Mouse (Mus musculus) left cerebral cortex, postnatal 36 days (tissue): ENCODE data around the gene Ets1. TPM values are rescaled to one million over a fixed set of nuclear protein-coding genes. Genes with fewer than 3 reads are reported as not detected.

Experiments used
- DNase-seq, 2 experiments: peaks; one replicate each; pipeline ENCODE4 v3.0.0; 2021 to 2022; ENCODE audit warnings: low spot score in 2 of 2, mixed read lengths in 1 of 2
- intact Hi-C: fragments of 180-260 bp; cut with DNase I; formaldehyde crosslinking; loops from one replicate; pipeline ENCODE4 v1.15.1; 2025
- total RNA-seq, 2 experiments: library from RNA; stranded (reverse); gene quantifications; 2 replicates each; pipeline ENCODE4 v1.2.3; 2021

The Ets1 gene
- total RNA-seq, 2 experiments from 2014 or later = 11.5 to 11.6 TPM

DNA sequence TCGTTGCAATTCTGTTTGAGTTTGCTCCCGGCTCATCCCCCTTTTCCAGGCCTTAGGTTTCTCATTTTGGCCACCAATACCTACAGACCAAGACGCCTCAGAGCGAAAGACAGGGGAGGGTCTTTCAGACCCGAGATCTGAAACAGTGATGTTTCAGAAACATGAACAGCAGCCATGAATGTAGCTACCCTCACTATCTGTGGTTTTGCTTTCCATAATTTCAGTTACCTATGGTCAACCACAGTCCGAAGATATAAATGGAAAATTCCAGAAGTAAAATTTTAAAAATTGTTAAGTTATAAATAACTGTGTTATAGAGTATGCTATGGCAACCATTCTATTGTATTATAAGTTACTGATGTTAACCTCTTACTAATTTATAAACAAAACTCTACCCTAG, 20.6 kb upstream of the Ets1 start:
- DNase-seq = no peak
- intact Hi-C loops = no loop called here

DNA sequence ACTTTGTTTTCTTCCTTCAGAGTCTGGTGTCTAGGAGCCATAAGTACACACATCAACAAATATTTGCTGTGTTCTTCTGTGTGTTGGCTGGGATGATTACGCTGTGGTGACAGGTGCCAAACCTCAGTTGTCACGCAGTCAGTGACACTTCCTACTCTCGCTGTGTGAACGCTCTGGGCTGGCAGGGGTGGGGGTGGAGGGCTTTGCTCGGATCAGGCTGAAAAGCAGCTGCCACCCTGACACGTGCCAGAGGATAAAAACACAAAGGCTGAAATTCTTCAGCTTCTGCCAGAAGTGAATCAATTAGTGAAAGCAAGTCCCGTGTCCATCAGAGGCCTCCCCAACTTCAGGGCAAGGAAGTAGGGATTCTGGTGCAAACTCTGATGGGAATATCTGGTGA, 20.0 kb upstream of the Ets1 start:
- no peak for DNase-seq
- intact Hi-C loops = no loop called here

DNA sequence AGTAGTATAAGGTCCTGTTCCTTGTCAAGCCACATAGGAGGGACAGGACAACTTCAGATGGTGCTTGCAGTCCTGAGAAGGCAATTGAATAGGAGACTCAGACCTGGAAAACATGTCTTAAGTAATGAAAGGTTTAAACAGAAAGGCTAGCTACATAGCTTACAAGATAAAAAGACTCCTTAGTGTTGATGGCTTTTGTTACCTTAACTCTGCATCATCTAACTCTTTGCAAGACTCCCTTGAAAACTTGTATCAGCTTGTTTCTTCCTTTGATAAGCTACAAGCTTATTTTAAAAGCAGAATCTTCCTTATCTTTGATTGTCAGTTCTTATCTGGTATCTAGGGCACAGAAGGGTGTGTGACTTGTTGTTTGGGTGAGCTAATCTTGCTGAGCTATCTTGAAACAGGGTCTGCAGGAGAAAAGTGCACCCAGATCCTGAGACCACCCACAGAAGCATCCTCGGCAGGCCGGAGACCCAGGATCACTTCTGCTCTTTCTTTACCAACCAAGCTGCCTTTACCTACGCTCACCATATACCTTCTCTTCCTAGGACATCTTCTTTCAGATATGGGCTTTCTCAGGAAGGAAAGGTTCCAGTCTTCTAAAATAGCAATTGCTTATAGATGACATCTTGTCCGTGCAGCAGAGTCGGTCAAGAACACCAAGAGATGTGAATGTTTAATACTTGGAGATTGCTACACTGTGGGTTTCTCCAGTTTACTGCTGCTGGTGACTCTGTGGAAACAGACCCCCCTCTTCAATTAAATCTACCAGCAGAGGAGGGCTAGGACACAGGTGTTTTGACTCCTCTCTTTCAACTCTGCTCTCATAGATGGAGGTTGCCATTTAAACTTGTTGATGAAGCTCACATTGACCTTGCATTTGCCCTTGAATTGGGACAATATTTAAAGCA, 19.2 kb upstream of the Ets1 start:
- intact Hi-C loops = no loop called here
- DNase-seq = no peak

DNA sequence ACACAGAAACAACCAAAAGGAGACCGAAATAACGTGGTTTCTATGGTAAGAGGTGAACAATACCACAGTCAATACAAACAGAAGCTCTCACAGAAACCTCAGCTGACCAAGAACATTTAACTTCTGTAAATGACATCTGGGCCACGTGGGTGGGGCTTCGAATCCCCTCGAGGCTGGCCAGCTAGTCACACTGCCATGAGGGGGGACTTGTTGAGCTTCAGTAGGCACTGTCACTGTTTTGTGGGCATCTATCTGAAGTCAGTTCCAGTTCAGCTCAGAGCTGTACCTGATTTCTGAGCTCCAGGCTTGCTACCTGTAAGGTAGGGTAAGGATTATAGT, 18.6 kb upstream of the Ets1 start:
- intact Hi-C loops = no loop called here
- DNase-seq = no peak

DNA sequence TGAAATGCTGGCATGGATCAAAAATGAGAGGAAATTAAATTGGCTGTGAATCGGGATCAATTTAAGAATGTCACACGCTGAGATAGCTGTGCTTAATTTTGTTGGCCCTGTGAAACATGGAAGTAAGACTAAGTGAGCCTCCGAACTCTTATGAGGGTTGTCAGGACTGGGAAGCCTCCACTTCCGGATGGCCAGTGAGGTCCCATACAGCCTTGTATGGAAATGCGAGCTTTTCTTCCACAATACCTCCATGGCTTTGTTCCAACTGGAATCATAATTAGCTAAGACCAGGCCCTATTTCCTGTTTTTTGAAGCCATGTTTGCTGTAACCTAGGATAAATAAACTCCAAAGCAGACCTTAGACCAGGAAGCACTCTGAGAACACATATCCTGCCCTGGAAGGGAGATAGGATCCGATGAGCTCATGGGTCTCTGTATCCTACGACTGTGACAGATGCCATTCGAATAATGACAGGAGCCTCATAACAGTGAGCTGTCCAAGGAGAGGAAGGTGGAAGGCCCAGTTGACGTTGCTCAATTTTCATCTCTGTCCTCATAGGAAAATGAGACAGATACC, 17.4 kb upstream of the Ets1 start:
- no peak for DNase-seq
- intact Hi-C loops = no loop called here

DNA sequence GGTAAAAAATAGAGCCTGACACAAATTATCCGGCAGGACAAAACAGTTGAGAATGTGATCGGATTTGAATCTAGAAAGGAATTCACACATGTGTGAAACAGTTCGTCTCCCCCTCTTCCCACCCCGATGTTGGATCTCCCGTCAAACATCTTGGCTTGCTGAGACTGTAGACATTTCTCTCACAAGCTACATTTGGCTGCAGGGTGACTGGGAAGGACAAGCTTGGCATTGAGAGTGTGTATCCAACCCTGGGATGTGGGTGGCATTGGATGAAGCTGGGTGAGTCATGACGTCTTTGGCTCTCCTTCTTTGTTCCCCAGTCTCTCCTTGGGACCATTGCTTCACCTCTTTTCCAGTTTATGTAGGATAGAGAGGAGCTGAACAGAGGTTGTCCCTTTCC, 16.4 kb upstream of the Ets1 start:
- intact Hi-C loops = no loop called here
- DNase-seq = peak in 1 of 2 experiments; percentile 6

DNA sequence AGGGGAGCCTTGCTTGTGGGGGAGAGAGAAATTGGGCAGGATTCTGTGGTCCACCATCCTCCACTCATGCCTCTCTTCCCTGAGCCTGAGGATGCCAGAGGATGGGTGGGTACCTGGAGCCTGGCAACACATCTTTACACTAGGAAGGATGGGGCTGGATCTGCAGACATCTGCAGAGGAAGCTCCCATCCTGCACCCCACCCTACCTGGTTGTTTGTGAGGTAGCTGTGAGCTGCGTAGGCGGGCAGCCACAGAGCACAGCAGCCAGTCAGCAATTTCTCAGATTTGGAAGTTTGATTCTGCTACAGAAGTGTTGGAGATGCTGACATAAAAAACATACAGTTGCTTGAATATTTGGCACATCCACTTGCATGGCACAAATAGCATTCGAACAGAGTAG, 15.6 kb upstream of the Ets1 start:
- intact Hi-C loops = no loop called here
- no peak for DNase-seq

DNA sequence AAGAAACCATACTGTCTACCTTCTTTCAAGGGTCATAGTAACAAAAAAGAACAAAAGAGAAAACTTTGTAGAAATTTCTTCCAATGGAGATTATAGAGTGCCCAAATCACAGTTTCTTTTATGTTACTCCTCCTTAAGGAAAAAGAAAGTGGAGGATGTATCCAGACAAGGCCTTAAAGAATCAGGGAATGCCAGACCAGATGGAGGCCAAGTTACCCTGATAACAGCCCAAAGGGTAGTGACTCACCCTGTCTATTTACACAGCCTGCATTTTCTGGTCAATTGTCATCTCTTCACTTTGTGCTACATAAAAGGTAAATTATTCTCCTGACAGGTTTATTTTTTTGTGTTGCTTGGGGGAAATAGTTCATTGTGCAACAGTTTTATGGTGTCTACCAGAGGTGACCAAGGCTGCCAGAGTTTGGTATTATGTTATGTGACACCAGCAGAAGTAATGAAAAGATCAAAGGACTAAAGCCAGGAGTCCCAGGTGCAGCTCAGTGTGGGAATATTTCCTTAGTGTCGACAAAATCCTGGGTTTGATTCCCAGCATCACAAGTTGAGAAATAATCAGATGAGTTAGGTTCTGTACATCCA, 6.5 kb upstream of the Ets1 start:
- no peak for DNase-seq

DNA sequence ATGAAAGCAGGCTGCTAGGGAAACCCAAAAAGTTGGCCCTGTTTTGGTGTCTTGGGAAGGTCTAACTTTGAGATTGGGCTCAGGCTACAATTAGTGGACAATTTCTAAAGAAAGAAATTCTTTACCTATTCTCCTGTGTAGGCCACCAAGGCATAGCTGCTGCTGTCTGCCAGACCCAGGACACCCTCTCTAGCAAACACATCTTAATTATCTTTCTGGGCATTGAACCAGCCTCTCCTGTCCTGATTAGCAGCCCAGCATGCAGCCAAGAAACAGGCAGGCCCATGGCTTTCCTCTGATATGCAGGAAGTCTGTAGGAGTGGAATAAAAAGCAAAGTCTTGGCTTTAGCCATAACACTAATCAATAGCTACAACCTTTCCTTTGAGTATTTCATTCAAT, 4.7 kb upstream of the Ets1 start:
- intact Hi-C loops = no loop called here
- no peak for DNase-seq

More for the DNA sequence above, 6.5 kb upstream of the Ets1 start:
- intact Hi-C loops = no loop called here

DNA sequence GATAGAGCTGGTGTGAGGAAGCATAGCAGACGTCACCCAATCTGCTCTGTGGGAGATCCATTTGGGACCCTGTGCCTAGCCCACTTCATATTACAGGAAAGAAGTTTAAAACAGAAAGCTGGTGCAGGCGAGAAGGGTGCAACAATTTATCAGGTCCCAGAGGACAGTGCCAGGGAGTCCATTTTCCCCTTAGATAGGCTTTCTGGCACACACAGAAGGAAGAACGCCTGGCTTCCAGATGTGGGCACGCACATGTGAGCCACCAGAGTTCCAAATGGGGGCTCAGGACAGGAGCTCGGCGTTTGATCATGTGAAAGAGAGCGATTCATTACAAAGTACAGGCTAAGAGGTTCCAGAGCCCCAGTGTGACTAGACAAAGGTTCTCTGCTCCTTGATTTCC, 3.8 kb upstream of the Ets1 start:
- intact Hi-C loops = no loop called here
- no peak for DNase-seq

DNA sequence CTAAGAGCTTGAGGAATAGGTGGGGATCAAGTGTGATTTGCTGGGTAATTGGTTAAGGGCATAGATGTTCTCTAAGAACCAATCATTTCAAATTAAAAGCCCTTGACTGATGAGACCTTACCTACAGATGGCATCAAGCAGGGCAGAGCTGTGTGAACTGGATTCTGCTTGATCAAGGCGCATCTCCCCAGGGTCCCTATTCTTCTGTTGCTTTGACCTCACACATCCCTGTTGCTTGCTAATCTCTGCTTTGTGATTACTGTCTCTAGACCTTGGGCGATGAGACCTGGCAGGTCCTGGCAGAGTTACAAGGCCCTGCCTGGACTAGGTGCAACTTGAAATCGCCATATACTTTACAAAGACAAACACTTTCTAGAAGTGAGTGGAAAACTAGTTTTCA, 9.0 kb downstream of the Ets1 start:
- intact Hi-C loops = no loop called here

DNA sequence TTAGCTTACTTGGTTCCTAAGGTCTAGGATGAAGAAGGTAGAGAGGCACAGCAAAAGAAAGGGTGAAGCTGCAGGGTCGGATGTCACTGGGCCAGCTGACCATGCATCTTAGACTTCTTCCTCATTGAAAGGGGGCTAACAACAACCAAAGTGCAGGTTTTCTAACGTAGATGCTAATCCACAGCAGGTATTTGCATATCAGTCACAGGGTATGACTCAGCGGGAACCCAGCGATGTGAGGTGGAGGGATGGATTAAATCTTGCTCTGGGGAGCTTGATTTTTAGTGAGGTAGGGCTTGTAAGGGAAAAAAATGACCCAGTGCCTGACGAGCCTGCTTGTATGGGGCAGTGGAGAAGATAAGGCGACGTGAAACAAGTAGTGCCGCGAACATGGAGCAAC, 9.5 kb downstream of the Ets1 start:
- no peak for DNase-seq

More for the DNA sequence above, 9.0 kb downstream of the Ets1 start:
- no peak for DNase-seq

DNA sequence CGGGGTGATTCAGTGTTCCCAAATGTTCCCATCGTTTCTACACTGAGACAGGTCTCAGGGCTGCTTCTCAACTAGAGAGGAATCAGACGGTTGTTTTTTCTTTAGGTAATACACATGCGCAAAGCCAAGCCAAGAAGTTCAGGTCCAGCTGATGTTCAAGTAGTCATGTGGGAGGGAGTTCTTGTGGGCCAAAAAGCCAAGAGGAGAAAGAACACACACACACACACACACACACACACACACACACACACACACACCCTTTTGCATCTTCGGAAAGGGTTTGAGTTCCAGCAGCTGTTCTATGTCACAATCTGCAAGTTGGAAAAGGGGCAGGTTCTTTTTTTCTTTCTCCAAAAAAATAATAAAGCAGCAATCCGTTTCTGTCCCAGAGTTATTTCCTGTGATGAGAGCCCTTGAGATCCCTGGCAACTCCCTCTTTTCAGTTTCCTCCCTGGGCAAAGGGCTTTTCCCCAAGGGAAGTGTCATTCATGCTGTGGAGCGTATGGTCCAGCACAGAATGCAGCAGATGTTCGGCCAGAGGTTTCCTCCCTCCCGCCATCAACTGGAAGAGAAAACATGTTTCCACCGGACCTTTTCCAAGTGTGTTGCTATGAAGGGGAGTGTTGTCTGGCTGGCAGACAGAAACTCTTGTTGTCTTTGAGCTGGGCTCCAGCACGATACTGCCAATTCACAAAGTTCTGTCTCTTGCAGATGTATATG, 10.7 kb downstream of the Ets1 start:
- DNase-seq = peak in 1 of 2 experiments; percentile 6
- intact Hi-C loops = no loop called here

More for the DNA sequence above, 9.5 kb downstream of the Ets1 start:
- intact Hi-C loops = no loop called here

DNA sequence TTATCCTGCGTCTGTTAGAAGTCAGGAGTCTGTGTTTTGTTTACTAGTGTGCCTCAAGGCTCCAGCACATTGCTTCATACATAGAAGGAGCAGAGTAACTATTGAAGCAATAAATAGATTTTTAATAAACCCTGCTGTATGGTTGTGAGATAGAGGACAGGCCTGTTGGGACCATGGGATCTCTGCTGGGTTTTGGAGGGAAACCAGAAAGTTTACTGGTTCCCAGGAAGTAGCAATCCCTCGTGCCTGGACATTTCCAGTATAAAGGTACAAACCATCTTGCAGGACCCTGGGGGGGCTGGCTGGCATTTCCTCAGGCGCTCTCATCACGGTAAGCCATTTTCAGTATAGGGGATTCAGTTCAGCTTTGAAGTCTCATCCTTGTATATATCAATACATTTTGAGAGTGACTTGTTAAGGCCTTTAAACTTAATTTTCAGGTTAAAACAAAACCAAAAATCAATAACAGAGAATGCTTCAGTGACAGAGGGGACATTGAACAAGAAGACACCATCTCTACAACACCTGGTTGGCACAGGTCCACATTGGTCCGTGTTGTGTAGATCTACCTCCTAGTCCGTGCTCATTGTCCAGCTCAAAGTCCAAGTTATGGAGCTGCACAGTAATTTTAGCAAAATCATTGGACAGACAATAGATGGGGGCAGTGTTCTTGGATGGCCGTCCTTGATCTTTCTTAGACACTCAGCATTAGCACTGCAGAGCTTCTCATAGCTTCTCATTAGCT, 11.7 kb downstream of the Ets1 start:
- no peak for DNase-seq
- intact Hi-C loops = no loop called here

DNA sequence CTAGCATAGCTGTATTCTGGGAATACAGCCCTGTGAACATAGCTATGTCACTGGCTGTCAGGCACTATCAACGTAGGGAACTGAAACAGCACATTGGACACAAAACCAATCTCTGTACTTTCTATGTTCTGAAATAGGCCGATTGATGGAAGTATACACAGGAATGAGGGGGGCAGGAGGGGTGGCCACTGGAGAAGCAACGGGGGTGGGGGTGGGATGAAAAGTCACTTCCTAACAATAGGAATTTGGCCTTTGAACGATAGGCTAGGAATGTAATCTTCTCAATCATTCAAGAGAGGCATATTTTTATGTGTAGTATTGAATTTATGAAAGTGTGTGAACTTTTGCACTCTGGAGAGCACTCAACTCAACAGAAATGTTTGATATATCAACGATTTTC, 12.3 kb downstream of the Ets1 start:
- no peak for DNase-seq
- intact Hi-C loops = no loop called here

DNA sequence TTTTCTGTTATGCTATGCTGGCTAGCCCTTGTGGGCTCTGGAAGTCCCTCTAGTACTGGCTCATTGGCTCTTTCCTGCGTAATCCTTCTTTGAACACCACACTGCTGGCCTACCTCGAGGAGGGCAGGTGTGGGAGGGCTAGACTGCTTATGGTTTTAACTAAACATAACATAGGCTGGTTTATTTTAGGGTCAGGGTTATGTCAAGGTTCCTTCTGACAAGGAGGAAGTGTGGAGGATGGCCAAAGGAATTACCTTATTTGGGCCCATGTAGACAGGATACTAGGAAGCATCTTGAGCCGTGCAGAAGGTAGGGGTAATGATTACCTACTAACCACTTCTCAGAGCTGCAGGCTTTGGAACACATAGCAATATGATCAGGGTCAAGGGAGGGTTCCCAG, 14.7 kb downstream of the Ets1 start:
- intact Hi-C loops = no loop called here
- DNase-seq = no peak

DNA sequence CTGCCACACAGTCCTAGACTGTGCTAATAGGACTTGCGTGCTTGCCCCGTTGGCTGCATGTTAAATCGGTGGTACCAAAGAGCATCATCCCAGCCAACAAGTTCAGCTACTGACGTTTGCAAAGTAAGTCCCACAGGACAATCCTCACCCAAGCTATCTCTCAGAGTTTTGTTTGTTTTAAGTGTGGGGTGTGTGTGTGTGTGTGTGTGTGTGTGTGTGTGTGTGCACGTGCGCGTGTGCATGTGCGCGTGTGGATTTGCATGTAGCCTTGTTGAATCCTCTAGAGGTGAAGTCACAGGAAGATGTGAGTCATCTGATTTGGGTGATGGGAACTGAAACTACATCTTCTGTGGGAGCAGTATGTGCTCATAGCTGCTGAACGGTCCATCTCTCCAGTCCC, 16.1 kb downstream of the Ets1 start:
- intact Hi-C loops = no loop called here

DNA sequence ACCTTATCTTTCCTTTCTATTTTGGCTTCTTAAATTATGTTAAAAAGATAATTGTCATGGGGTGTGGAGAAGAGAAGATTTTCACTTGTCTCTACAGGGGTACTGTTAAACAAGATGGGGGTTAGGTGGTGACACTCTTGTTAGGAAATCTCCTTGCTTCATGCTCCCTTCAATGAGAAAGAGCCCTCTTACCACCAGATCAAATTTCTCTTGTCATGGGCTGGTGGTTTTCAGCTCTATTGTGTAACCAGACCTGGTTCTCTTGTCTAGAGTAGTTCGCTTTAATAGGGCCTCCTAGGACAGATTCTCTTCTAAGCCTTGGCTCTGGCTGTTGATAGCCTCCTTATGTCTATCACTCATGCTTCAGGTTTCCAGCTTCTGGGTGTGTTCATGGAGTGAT, 18.3 kb downstream of the Ets1 start:
- no peak for DNase-seq
- intact Hi-C loops = no loop called here

More for the DNA sequence above, 16.1 kb downstream of the Ets1 start:
- DNase-seq = no peak

DNA sequence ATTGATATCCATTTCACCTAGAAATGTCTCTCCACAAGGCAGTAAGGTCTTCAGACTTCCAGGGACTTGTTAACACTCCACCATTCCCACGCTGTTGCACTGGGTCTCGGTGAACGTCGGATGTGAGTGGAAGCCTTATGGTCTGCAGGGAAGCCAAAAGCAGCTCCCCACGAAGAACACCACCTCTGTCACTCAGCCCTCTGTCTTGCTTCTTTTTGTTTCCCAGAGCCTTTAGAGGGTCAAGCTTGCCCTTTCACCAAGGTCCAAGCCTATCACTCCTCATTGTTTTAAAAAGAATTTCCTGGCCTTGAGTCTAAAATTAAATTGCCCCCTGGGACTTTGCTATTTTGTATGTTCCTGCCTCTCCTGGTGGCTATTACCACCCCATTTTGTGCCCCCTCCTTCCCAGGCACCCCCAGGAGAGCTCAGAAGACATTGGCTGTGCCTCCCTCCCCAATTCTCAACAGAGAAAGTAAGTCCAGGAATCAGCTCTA, 20.4 kb downstream of the Ets1 start:
- intact Hi-C loops = no loop called here

DNA sequence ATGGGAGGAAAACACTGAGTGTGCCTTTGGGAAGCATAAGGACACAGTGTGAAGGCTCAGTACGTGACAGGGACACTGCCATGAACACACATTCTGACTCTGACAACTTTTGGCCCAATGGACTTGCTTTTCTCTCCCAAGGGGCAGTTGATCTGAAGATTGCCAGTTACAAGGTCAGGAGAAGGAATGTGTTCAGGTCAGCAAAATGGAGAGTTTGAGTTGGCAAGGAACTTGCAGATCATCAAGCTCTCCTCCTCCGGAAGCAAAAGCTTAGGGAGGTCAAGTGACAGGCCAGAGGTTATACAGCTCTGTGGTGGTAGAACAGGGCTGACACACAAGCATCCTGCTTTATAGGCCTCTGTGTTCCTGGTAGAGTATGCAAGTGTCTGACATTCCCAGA, 21.1 kb downstream of the Ets1 start:
- no peak for DNase-seq
- intact Hi-C loops = no loop called here

More for the DNA sequence above, 20.4 kb downstream of the Ets1 start:
- no peak for DNase-seq
